Mouse (Mus musculus): ENCODE results near the gene Fzd2. TPM values are rescaled to one million over a fixed set of nuclear protein-coding genes. Genes with fewer than 3 reads are reported as not detected.

Gene Fzd2
- polyA plus RNA-seq, 1 experiment from 2014 or later: 7.4 TPM

DNA sequence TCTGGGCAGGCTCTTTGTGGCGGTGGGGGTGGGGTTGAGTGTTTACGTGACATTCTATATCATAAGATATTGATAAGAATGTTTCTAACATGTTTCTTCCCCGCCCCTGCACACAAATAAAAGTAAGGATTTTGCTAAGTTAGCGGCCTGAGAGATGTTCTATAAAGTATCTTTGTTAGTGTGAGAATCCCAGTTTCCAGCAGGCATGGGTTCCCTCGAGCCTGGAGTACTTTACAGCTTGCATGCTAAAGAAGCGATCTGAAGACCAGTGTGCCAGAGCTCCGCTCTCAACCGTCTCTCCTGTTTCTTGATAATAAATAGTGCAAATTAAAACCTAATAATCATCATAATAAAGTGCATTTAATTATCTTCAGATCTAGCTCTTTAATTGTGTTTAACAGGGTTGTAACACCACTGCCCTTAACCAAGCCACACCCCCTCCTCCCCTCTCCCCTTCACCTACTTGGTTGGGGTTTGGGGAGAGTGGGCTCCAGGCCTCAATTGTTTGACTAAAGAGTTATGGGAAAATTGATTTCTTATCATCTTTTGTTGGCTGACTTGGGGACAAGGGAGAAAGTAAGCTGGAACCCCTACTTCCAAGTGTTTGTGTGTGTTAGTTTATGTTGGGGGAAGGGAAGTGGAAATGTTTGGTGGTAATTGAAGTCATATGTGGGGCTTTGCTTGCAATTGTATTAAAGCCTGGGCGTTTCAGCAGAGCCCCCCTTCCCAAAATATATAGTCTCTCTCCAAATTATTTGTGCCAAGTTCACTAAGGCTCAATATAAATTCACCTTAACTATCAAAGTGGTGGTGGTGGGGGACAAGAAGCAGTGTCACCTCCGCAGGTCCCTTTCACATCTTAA, 3.7 kb downstream of the Fzd2 start:
- ATAC-seq (replicated peaks): no peak
- Histone ChIP-seq H3K27ac (no peak overlapping the region), H3K4me2 (peak overlapping the region; percentile 97), H3K36me3 (replicated peaks) (no peaks in the 10 kb centered on the region), H3K4me3 (peak overlapping the region; percentile 66), H3K9me3 (no peaks in the 10 kb centered on the region), H3K4me1 (peaks cover 51% of the 10 kb centered on the region), H3K9ac (no peak overlapping the region), H3K27me3 (replicated peaks) (peaks cover 7% of the 10 kb centered on the region; the same call in 1 of the 2 replicates)
- 21% methylated on average over 10 of the region's 10 CpGs for WGBS

DNA sequence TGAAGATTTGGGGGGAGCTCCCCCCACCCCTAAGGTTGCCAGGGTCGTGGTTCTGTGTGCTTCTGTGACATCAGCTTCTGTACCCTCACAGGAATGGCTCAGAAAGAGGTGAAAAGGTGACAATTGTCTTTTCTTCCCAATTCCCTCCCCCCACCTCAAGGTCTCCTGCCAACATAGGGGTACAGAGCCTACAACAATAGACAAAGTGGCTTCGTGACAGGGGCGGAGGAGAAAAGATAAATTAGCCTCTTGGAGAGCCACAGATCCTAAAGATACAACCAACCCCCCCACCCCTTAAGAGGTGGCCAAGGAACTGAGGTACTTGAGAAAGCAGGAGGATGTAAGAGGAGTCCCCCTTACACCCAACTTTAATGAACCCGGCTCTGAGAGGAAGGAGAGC, 4.5 kb downstream of the Fzd2 start:
- Histone ChIP-seq H3K27ac (no peak overlapping the region), H3K9ac (no peak overlapping the region)

DNA sequence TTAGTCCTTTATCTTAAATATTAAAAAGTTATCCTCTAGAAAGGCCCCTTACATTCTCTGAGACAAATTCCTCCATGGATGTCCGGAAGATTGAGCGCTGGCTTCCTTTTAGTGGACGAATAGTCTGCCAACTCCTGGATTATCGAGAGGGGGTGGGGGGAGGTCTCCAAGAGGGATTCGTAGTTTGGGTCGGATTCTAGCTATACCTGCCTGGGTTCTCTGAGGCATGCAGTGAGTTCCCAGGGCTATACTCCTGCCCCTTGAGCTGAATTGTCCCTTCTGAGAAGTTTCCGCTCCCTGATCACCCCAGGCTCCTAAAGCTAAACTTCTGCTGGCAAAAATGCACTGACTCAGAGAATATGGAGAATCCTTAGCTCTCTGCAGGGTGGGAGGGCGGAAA, 5.3 kb downstream of the Fzd2 start:
- H3K27ac ChIP-seq: no peak overlapping the region
- peaks cover 7% of the 10 kb centered on the region; the same call in 1 of the 2 replicates for H3K27me3 ChIP-seq (replicated peaks)
- H3K4me2 ChIP-seq: no peak overlapping the region
- H3K36me3 ChIP-seq (replicated peaks): no peaks in the 10 kb centered on the region
- no peak overlapping the region for H3K4me3 ChIP-seq
- 50% methylated on average over 8 of the region's 8 CpGs for WGBS
- no peaks in the 10 kb centered on the region for H3K9me3 ChIP-seq
- peaks cover 41% of the 10 kb centered on the region for H3K4me1 ChIP-seq
- H3K9ac ChIP-seq: no peak overlapping the region
- no peak for ATAC-seq (replicated peaks)

More for the DNA sequence above, 4.5 kb downstream of the Fzd2 start:
- no peak for ATAC-seq (replicated peaks)
- no peak overlapping the region for H3K4me3 ChIP-seq
- no peaks in the 10 kb centered on the region for H3K9me3 ChIP-seq
- H3K36me3 ChIP-seq (replicated peaks): no peaks in the 10 kb centered on the region
- H3K27me3 ChIP-seq (replicated peaks): peaks cover 7% of the 10 kb centered on the region; the same call in 1 of the 2 replicates
- peaks cover 43% of the 10 kb centered on the region for H3K4me1 ChIP-seq
- peak overlapping the region; percentile 97; the same call in 1 of the 2 replicates for H3K4me2 ChIP-seq
- WGBS: 20% methylated on average over 4 of the region's 4 CpGs

DNA sequence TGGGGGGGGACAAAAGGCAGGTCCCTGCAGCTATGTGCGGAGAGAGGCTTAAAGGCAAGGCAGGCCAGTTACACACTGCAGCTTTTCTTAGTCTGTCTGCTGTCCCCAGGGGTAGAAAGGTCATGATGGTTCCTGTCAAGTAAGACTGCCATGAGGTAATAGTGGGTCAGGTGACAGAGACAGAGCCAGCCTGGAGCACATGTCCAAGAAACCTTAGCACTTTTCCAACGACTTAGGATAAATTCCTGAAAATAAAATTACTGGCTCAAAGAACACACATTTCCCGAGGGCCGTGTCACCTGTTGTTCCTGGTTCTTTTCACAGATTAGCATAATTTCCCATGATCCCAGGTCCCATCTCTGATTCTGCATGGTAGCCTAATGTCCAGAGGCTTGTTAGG, 6.1 kb downstream of the Fzd2 start:
- Histone ChIP-seq H3K4me3 (no peak overlapping the region), H3K4me1 (peaks cover 33% of the 10 kb centered on the region), H3K9ac (no peak overlapping the region), H3K27me3 (replicated peaks) (peaks cover 7% of the 10 kb centered on the region; the same call in 1 of the 2 replicates), H3K4me2 (no peak overlapping the region), H3K36me3 (replicated peaks) (no peaks in the 10 kb centered on the region), H3K27ac (no peak overlapping the region), H3K9me3 (no peaks in the 10 kb centered on the region)
- WGBS: 14% methylated on average over 4 of the region's 4 CpGs
- no peak for ATAC-seq (replicated peaks)

DNA sequence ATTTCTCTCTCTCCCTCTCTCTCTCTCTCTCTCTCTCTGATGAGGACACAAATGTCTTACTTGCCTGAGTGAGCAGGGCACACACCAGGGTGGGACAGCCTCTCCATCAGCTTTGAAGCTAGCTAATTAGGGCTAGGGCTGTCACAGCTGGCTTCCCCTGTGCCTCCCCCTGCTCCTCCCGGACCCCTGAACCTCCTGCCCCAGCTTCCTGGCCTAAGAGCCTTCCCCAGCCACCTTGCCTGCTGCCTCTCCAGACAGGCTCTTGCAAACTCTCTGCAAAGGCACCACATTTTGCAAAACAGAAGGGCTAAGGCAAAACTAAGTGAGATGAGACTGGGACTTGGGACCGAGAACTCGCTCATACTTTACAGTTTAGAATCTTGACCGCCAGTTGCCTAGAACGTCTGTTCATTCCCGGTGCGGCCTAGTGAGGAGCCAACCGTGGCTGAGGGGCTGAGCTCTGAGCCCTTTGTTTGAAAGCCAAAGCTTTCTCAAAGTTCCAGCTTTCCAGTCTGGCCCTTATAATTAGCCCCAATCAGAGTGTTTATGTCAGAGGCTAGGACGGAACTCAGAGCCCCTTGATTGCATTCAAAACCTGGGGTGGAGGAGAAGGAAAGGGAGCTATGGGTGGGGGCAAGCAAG, 6.6 kb downstream of the Fzd2 start:
- Histone ChIP-seq H3K27me3 (replicated peaks) (peaks cover 5% of the 10 kb centered on the region; the same call in 1 of the 2 replicates), H3K4me3 (no peak overlapping the region), H3K9ac (no peak overlapping the region), H3K27ac (no peak overlapping the region), H3K9me3 (no peaks in the 10 kb centered on the region), H3K36me3 (replicated peaks) (no peaks in the 10 kb centered on the region), H3K4me1 (peaks cover 28% of the 10 kb centered on the region), H3K4me2 (no peak overlapping the region)
- WGBS: 11% methylated on average over 9 of the region's 9 CpGs
- ATAC-seq (replicated peaks): no peak

DNA sequence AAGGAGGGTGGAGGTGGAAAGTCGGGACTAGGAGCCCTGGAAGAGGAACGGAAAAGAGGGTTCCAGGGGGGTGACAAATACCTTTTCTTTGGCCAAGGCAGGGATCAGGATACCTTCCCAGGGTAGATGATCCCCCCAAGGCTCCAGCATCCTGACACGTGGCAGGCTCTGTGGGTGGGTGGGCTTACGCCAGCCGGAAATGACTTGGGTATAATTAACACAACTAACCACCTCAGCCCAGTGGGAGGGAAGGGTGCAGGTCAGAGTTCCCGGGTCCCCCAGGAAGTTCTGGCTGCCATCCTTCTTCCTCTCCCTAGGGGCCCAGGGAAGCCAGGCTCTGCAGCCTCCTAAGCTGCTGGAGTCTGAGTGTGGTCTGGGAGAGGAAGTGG, 7.1 kb downstream of the Fzd2 start:
- H3K27me3 ChIP-seq (replicated peaks): no peaks in the 10 kb centered on the region; the same call in 1 of the 2 replicates
- H3K27ac ChIP-seq: no peak overlapping the region
- WGBS: 11% methylated on average over 6 of the region's 6 CpGs
- no peak overlapping the region for H3K9ac ChIP-seq
- no peak overlapping the region for H3K4me3 ChIP-seq
- no peaks in the 10 kb centered on the region for H3K36me3 ChIP-seq (replicated peaks)
- no peak overlapping the region for H3K4me2 ChIP-seq
- no peak for ATAC-seq (replicated peaks)
- H3K4me1 ChIP-seq: peaks cover 23% of the 10 kb centered on the region
- H3K9me3 ChIP-seq: no peaks in the 10 kb centered on the region

DNA sequence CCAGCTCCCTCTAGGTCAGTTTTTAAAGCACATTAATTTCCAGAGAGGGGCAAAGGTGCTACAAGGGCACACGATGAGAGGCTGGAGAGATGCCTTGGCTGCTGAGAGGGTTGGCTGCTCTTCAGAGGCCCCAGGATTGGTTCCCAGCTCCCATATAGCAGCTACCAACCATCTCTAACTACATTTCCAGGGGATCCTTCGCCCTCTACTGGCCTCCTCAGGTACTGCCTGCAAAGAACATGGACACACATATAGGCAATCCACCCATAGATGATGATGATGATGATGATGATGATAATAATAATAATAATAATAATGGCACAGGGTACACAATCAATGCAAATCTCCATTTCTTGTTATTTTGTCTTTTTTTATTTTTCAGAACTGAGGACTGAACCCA, 15.3 kb downstream of the Fzd2 start:
- Histone ChIP-seq H3K9ac (no peak overlapping the region), H3K36me3 (replicated peaks) (no peaks in the 10 kb centered on the region), H3K4me2 (no peak overlapping the region), H3K4me3 (no peak overlapping the region), H3K27ac (no peak overlapping the region), H3K27me3 (replicated peaks) (no peaks in the 10 kb centered on the region), H3K9me3 (no peaks in the 10 kb centered on the region), H3K4me1 (peaks cover 9% of the 10 kb centered on the region)
- no peak for ATAC-seq (replicated peaks)
- 63% methylated on average over 2 of the region's 2 CpGs for WGBS

DNA sequence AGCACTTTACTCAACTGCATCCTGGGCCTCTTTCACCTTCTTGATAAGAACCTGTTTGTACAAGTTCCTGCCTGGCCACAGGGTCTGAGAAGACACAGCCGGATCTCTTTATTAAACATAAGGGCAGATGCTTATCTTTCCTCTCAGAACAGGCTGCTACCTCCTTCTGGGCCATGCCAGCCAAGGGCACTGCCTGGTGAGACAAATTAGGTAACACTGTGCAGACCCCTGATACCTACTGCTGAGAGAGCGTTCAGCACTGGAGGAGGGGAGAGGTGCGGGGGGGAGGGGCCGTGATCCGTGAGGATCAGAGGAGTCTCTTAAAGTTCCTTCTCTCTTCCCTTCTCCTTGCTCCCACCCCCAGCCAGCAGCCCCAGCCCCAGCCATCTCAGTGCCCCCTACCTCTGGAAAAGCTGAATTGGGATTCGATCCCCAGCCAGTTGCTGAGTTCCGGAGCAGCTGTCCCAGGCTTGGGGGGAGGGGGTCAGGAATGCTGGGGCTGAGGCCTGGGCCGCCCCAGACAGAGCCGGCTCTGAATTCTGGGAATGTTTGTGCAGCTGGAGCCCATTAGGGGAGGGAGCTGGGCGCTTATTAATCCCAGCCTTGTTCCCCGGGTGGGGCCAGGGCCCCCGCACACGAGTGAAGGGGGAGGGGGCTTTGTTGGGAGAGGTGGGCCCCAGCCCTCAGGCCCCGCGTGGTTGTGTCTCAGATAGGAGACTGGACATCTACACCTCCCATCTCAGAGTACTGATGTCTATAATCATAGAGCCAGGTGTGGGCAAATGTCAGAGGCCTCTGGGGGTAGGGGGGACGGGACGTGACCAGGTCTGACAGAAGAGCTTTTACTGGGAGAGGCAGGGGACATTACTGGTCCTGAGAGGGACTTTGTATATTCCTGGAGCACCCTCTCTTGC, 19.9 kb downstream of the Fzd2 start:
- Histone ChIP-seq H3K36me3 (replicated peaks) (no peaks in the 10 kb centered on the region), H3K4me1 (peaks cover 20% of the 10 kb centered on the region), H3K27me3 (replicated peaks) (no peaks in the 10 kb centered on the region), H3K4me2 (no peak overlapping the region; the same call in 1 of the 2 replicates), H3K9ac (no peak overlapping the region), H3K27ac (peak overlapping the region; percentile 69), H3K9me3 (no peaks in the 10 kb centered on the region), H3K4me3 (no peak overlapping the region)
- no peak for ATAC-seq (replicated peaks)
- 8% methylated on average over 17 of the region's 17 CpGs for WGBS

DNA sequence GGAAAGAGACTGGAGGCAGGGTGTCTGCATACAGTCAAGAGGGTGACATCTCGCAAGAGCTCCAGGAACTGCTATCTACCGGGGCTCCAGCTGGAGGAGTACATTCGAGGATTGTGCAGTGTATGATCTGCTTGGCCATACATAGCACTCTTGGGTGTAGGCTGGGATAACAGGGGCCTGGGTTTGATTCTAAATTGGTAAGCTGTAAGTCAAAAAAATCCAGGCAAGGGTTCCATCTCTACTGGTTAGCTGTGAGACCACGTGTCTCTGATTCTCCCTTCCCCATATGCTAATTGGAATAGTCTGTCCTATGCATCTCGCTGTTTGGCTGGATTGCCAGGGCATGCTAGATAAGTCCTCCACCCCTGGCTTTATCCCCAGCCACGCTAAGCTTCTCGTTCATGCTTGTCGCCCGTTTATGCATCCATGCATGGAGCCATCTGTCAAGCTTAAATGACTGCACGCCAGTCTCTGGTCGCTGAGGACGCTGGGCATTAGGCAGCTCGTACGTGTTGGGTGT, 20.8 kb downstream of the Fzd2 start:
- ATAC-seq (replicated peaks): peak; percentile 63; the same call in 1 of the 2 replicates
- no peaks in the 10 kb centered on the region for H3K36me3 ChIP-seq (replicated peaks)
- peaks cover 20% of the 10 kb centered on the region for H3K4me1 ChIP-seq
- no peaks in the 10 kb centered on the region for H3K27me3 ChIP-seq (replicated peaks)
- no peaks in the 10 kb centered on the region for H3K9me3 ChIP-seq
- peak overlapping the region; percentile 69 for H3K27ac ChIP-seq
- H3K9ac ChIP-seq: no peak overlapping the region
- peak overlapping the region; percentile 4; the same call in 1 of the 2 replicates for H3K4me3 ChIP-seq
- WGBS: 21% methylated on average over 14 of the region's 14 CpGs
- H3K4me2 ChIP-seq: peak overlapping the region; percentile 39

DNA sequence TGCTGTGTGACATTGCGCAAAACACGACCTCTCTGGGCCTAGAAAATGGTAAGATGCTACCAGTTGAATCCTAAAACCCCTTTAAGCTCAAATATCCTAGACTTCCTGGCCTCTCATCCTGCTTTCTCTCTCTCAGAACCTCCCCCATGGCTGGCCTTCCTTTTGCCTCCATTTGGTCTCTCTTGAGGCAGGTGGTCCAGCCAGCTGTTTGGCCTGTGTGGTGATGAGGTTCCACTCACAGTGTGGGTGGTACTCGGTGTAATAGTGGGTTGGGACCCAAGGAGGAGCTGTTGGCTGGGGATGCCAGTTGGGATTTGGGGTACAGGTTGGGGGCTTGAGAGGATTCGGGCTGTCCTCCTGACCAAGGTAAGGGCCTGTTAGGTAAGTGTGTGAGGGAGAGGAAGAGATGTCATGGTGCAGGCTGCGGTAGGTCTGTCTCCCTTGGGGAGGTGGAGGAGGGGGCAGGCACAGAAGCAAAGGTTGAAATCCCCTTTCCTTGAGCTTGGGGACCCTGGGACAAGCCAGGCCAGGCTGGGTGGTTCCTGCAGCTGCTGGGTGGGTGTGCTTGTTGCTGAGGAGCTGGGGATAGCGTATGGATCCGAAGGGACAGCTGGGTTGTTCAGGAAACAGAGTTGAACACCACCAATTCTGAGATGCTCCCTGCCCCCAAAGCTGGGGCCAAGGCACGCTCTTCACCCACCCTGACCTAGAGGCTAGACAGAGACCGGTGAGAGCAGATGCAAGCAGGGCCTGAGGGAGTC, 23.2 kb downstream of the Fzd2 start:
- 85% methylated on average over 9 of the region's 9 CpGs for WGBS
- Histone ChIP-seq H3K27me3 (replicated peaks) (no peaks in the 10 kb centered on the region), H3K27ac (no peak overlapping the region), H3K4me2 (no peak overlapping the region), H3K4me1 (peaks cover 20% of the 10 kb centered on the region), H3K9me3 (no peaks in the 10 kb centered on the region), H3K36me3 (replicated peaks) (no peaks in the 10 kb centered on the region), H3K4me3 (no peak overlapping the region), H3K9ac (no peak overlapping the region)
- no peak for ATAC-seq (replicated peaks)

DNA sequence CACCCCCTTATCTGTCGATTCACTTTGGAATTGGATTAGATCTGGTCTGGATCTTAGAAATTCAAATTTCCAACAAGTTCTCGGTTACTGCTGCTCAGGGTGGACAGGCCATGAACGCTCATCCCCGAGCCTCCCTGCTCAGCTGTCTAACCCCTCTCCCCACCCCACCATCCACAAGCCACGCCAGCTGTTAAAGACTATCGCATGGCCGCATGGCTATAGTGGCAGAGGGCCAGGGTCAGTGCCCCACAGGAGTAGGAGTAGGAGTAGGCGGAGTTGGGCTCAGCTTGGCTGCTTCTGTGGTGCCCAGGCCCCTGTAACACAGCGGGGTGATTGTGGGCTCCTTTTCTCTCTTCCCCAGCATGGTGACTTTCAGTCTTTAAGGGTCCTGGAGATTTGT, 24.3 kb downstream of the Fzd2 start:
- H3K27me3 ChIP-seq (replicated peaks): no peaks in the 10 kb centered on the region
- peaks cover 26% of the 10 kb centered on the region for H3K4me1 ChIP-seq
- no peak for ATAC-seq (replicated peaks)
- H3K4me2 ChIP-seq: no peak overlapping the region
- no peak overlapping the region for H3K4me3 ChIP-seq
- no peaks in the 10 kb centered on the region for H3K36me3 ChIP-seq (replicated peaks)
- H3K27ac ChIP-seq: no peak overlapping the region
- WGBS: 39% methylated on average over 9 of the region's 9 CpGs
- no peaks in the 10 kb centered on the region for H3K9me3 ChIP-seq
- H3K9ac ChIP-seq: no peak overlapping the region
